Mouse (Mus musculus) gastrocnemius, postnatal 10 days (tissue): ENCODE results near the gene Zfand3. TPM values are rescaled to one million over a fixed set of nuclear protein-coding genes. Genes with fewer than 3 reads are reported as not detected.

Experiments
- DNase-seq: peaks from one replicate; pipeline ENCODE4 v3.0.0; 2021; ENCODE audit warnings: mixed read lengths
- total RNA-seq, 2 experiments: library from RNA; stranded (reverse); gene quantifications; 2 replicates each; pipeline ENCODE4 v1.2.3; 2021

Gene Zfand3
- total RNA-seq, 2 experiments from 2014 or later = 111 to 119 TPM

- no peak for DNase-seq
These were observed 143.8 kb downstream of the Zfand3 start for GRCm38 (mm10) chr17:30148320-30148719.

GRCm38 (mm10) chr17:30149911-30150310 lies 145.4 kb downstream of the Zfand3 start:
- DNase-seq = no peak

GRCm38 (mm10) chr17:30154144-30154543 lies 149.6 kb downstream of the Zfand3 start:
- DNase-seq = no peak

- DNase-seq = no peak
These were observed 150.3 kb downstream of the Zfand3 start for GRCm38 (mm10) chr17:30154861-30155260.

GRCm38 (mm10) chr17:30155411-30155925 lies 150.9 kb downstream of the Zfand3 start:
- DNase-seq = no peak

GRCm38 (mm10) chr17:30158419-30159108 lies 154.0 kb downstream of the Zfand3 start:
- no peak for DNase-seq

- no peak for DNase-seq
These were observed 154.8 kb downstream of the Zfand3 start for GRCm38 (mm10) chr17:30159341-30159740.

- DNase-seq = no peak
These were observed 156.4 kb downstream of the Zfand3 start for GRCm38 (mm10) chr17:30160823-30161432.

- no peak for DNase-seq
These were observed 158.4 kb downstream of the Zfand3 start for GRCm38 (mm10) chr17:30162983-30163382.

GRCm38 (mm10) chr17:30163793-30164192 lies 159.3 kb downstream of the Zfand3 start:
- DNase-seq = no peak

GRCm38 (mm10) chr17:30164818-30165217 lies 160.3 kb downstream of the Zfand3 start:
- no peak for DNase-seq

- no peak for DNase-seq
These were observed 172.9 kb downstream of the Zfand3 start for GRCm38 (mm10) chr17:30177435-30177834.

GRCm38 (mm10) chr17:30178402-30178801 lies 173.9 kb downstream of the Zfand3 start:
- no peak for DNase-seq

GRCm38 (mm10) chr17:30180197-30180596 lies 175.7 kb downstream of the Zfand3 start:
- DNase-seq = no peak

- no peak for DNase-seq
These were observed 177.0 kb downstream of the Zfand3 start for GRCm38 (mm10) chr17:30181554-30181953.

- no peak for DNase-seq
These were observed 177.5 kb downstream of the Zfand3 start for GRCm38 (mm10) chr17:30182063-30182462.

GRCm38 (mm10) chr17:30183561-30183960 lies 179.0 kb downstream of the Zfand3 start:
- no peak for DNase-seq

GRCm38 (mm10) chr17:30187154-30187553 lies 182.6 kb downstream of the Zfand3 start:
- no peak for DNase-seq

- no peak for DNase-seq
These were observed 183.0 kb downstream of the Zfand3 start for GRCm38 (mm10) chr17:30187581-30187980.

GRCm38 (mm10) chr17:30188031-30188981 lies 183.8 kb downstream of the Zfand3 start:
- DNase-seq = no peak

GRCm38 (mm10) chr17:30191097-30191640 lies 186.6 kb downstream of the Zfand3 start:
- no peak for DNase-seq

GRCm38 (mm10) chr17:30192416-30193005 lies 188.0 kb downstream of the Zfand3 start:
- no peak for DNase-seq
